Mouse (Mus musculus) hindbrain, embryonic 14.5 days (tissue): Measurements from ENCODE around the gene Spg21. TPM values are rescaled to one million over a fixed set of nuclear protein-coding genes. Genes with fewer than 3 reads are reported as not detected.

Source experiments
- polyA plus RNA-seq: library from polyadenylated mRNA; unstranded; fragments of >200 nt; fragmentation: Nextera tagmentation; extraction: Ambion mirVana; gene quantifications from 2 replicates; pipeline ENCODE4 v1.2.1, GENCODE M21; 2014

Gene Spg21
- polyA plus RNA-seq, 1 experiment from 2014 or later = 126 TPM

Other genes with a start within 250 kb of the Spg21 start
- gene Cilp, start 195.8 kb upstream of the Spg21 start, polyA plus RNA-seq = 0.33 and 0.84 TPM in 2 replicates
- gene Clpx, start 166.7 kb upstream of the Spg21 start, polyA plus RNA-seq = 41.5 and 43.7 TPM in 2 replicates
- 10.7 and 13.3 TPM in 2 replicates for gene Pdcd7, start 114.8 kb upstream of the Spg21 start, polyA plus RNA-seq
- gene Ubap1l, start 99.9 kb upstream of the Spg21 start, polyA plus RNA-seq = 2.8 and 4.2 TPM in 2 replicates
- gene Kbtbd13, start 69.3 kb upstream of the Spg21 start, polyA plus RNA-seq = 0.52 and 0.70 TPM in 2 replicates
- gene Rasl12, start 62.4 kb upstream of the Spg21 start, polyA plus RNA-seq = 7.6 and 7.9 TPM in 2 replicates
- not detected in 2 replicates for gene Slc51b, start 38.0 kb upstream of the Spg21 start, polyA plus RNA-seq
- gene Mtfmt, start 25.2 kb upstream of the Spg21 start, polyA plus RNA-seq = 22.0 and 23.7 TPM in 2 replicates
- gene Ankdd1a, start 59.2 kb downstream of the Spg21 start, polyA plus RNA-seq = 0.38 and 1.0 TPM in 2 replicates
- gene Plekho2, start 119.1 kb downstream of the Spg21 start, polyA plus RNA-seq = 4.4 and 4.6 TPM in 2 replicates
- gene Pif1, start 126.2 kb downstream of the Spg21 start, polyA plus RNA-seq = 1.9 and 2.2 TPM in 2 replicates
- 4.0 and 4.7 TPM in 2 replicates for gene Rbpms2, start 168.7 kb downstream of the Spg21 start, polyA plus RNA-seq
- gene Oaz2, start 207.1 kb downstream of the Spg21 start, polyA plus RNA-seq = 280 and 287 TPM in 2 replicates